Mouse (Mus musculus) liver, embryonic 14.5 days (tissue): Measurements from ENCODE around the gene Lmx1b. TPM values are rescaled to one million over a fixed set of nuclear protein-coding genes. Genes with fewer than 3 reads are reported as not detected.
A peak's percentile ranks its signal among the peaks of the same experiment; 100 is the strongest.

ENCODE experiments used
- ATAC-seq: fragments of 200-750 bp; cut with Nextera tagmentation; 2 replicates; pipeline ENCODE4 v1.8.0; 2017; ENCODE audit warnings: moderate number of reproducible peaks, mild to moderate bottlenecking, moderate library complexity; ENCODE audit not compliant: insufficient read depth
- DNase-seq, 3 experiments: peaks; one replicate each; pipeline ENCODE4 v3.0.0-alpha.2; 2012 to 2013; ENCODE audit warnings: low read depth in 3 of 3, low spot score in 3 of 3
- H3K27ac ChIP-seq: fragments of 300-500 bp; sonication (generic); 2 replicates; pipeline ENCODE4 v1.5.1; 2014; ENCODE audit warnings: moderate library complexity, mild to moderate bottlenecking, control low read depth, inconsistent platforms
- H3K27me3 ChIP-seq: fragments of 300-500 bp; sonication (generic); 2 replicates; pipeline ENCODE4 v1.6.1; 2014; ENCODE audit warnings: mild to moderate bottlenecking, low read length, moderate library complexity; ENCODE audit not compliant: control insufficient read depth, insufficient read depth
- H3K36me3 ChIP-seq: fragments of 300-500 bp; sonication (generic); replicated peaks from 2 replicates; pipeline ENCODE4 v1.6.1; 2014; ENCODE audit warnings: low read depth; ENCODE audit not compliant: control insufficient read depth, insufficient read depth
- H3K4me1 ChIP-seq, 2 experiments: fragments of 200-500 bp in 1 of 2; fragments of 300-500 bp in 1 of 2; sonication (generic) in 1 of 2; replicated peaks; 2 replicates each; pipeline ENCODE4 v1.6.1; 2012 to 2014; ENCODE audit warnings: antibody characterized with exemption in 1 of 2, inconsistent platforms in 1 of 2, low read length in 1 of 2; ENCODE audit not compliant: control insufficient read depth in 2 of 2, insufficient read depth in 2 of 2
- H3K4me2 ChIP-seq: fragments of 300-500 bp; sonication (generic); 2 replicates; pipeline ENCODE4 v1.6.1; 2014; ENCODE audit warnings: low read depth, mild to moderate bottlenecking, control low read depth, moderate library complexity
- H3K4me3 ChIP-seq, 2 experiments: fragments of 200-500 bp in 1 of 2; fragments of 300-500 bp in 1 of 2; sonication (generic) in 1 of 2; 2 replicates each; pipeline ENCODE4 v1.5.1; 2012 to 2014; ENCODE audit warnings: low read depth in 2 of 2, low read length in 2 of 2, mild to moderate bottlenecking in 2 of 2, control low read depth in 1 of 2, inconsistent platforms in 1 of 2, moderate library complexity in 1 of 2; ENCODE audit not compliant: insufficient read depth in 1 of 2
- H3K9ac ChIP-seq: fragments of 300-500 bp; sonication (generic); replicated peaks from 2 replicates; pipeline ENCODE4 v1.6.1; 2014; ENCODE audit warnings: mild to moderate bottlenecking, control low read depth, moderate library complexity
- H3K9me3 ChIP-seq: fragments of 300-500 bp; sonication (generic); 2 replicates; pipeline ENCODE4 v1.6.1; 2016; ENCODE audit warnings: low read length, mixed read lengths; ENCODE audit not compliant: control insufficient read depth
- CTCF ChIP-seq: IDR thresholded peaks from 2 replicates; pipeline ENCODE4 v1.5.1; 2016; ENCODE audit warnings: antibody characterized with exemption, low read depth, control low read depth
- EP300 ChIP-seq: IDR thresholded peaks from 2 replicates; pipeline ENCODE4 v1.6.1; 2016; ENCODE audit warnings: antibody characterized with exemption, low read depth
- WGBS: fragments of 180-500 bp; shearing (Covaris S2); extraction: QIAGEN DNeasy Blood & Tissue Kit; methylation state at CpG from one replicate; pipeline ENCODE4 v1.1.7; 2014; ENCODE audit not compliant: insufficient replicate concordance; 5-methylcytosine and 5-hydroxymethylcytosine counted together
- polyA plus RNA-seq, 2 experiments: library from polyadenylated mRNA; depleted of rRNA in 1 of 2; stranded (reverse) in 1 of 2; unstranded in 1 of 2; fragments of >200 nt; fragmentation: Nextera tagmentation in 1 of 2; extraction: Ambion mirVana in 1 of 2; gene quantifications; 2 replicates each; pipeline versions ENCODE4 v1.2.1 to v1.2.3; 2012 to 2014

Lmx1b gene
- polyA plus RNA-seq, 2 experiments = 0.06 TPM; not detected in 1

DNA sequence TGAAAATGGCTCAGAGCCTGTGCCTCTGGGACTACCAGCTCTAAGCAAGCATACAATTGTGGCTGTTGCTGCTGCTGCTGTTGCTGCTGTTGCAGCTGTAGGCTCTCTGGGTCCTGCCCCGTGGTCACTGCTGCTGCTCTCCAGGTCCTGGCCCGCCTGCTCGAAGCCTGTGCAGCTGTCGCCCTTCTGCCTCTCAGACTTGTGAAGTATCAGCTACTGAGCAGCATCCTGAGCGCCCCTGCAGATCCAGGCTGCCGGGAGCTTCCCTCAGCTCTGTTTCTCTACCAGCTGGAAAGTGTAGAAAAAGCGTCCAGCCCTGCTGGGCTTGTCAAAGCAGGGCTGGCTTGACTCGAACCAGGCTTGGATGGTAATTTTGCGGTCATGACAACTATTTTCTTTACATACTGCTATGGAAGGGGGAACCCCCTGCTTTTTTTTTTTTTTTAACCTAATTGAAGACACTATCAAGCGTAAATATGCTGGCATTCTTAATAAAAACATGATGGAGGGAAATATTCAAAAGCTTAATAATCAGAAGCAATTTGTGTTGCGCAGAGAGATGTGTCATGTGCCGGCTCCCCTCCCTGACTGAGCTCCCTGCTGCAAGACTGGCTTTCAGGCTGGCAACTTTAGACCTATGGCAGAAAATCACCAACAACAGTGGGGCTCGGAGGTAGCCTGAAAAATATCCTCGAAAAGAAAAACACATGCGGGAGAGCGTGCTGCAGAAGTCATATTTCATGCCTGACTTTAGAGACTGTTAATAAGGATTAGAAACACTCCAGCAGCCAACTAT, 13.9 kb downstream of the Lmx1b start:
- no peak for ATAC-seq
- Histone ChIP-seq H3K9ac (no peak overlapping the region), H3K4me3 (no peak overlapping the region), H3K36me3 (no peaks in the 10 kb centered on the region), H3K27ac (no peak overlapping the region), H3K4me1 (no peaks in the 10 kb centered on the region), H3K9me3 (no peaks in the 10 kb centered on the region), H3K4me2 (no peak overlapping the region), H3K27me3 (peaks cover 46% of the 10 kb centered on the region)
- WGBS = 28% methylated on average over 16 of the region's 16 CpGs
- no peak for DNase-seq
- TF ChIP-seq EP300 = no peak
- no peak for TF ChIP-seq CTCF

DNA sequence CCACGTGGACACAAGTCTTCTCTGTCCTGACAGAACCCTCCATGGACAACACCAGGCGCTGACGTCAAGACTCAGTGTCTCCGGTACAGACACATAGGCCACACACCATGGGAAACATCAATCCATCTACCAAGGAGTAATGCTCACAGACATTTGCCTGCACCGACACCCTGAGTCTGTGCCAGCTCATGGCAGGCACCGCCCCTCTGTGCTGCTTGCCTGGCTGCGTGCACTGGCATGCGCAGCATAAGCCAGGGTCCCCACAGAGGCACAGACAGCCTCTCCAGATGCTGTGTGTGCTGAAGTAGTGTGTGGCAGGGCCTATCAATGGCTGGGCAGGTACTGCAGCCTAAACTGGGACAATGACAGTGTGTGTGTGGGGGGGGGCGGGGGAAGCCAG, 22.6 kb downstream of the Lmx1b start:
- TF ChIP-seq CTCF = no peak
- TF ChIP-seq EP300 = no peak
- Histone ChIP-seq H3K4me3 (no peak overlapping the region), H3K27me3 (peaks cover 31% of the 10 kb centered on the region), H3K9me3 (no peaks in the 10 kb centered on the region), H3K4me1 (no peaks in the 10 kb centered on the region), H3K9ac (no peak overlapping the region), H3K4me2 (no peak overlapping the region), H3K27ac (no peak overlapping the region), H3K36me3 (no peaks in the 10 kb centered on the region)
- ATAC-seq = no peak
- DNase-seq = no peak
- 63% methylated on average over 9 of the region's 9 CpGs for WGBS

DNA sequence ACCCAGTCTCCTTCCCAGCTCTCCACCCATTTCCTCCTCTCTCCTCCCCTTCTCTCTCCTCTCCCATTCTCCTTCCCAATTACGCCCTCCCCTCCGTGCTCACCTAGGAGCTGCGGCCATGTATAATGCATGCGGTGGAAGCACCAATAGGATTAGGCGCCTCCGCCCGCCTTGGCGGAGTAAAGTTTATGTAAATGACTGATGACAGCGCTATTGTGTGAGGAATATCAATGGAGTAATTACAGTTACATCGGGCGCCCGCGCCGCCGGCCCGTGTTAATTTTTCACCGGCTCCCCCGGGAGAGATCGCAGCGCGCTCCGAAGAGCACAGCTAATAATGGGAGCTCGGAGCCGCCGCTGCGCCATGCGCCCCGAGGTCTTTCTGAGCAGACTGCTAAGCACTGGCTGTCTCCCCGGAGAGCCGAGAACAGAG, 23.9 kb downstream of the Lmx1b start:
- 1% methylated on average over 30 of the region's 30 CpGs for WGBS
- Histone ChIP-seq H3K36me3 (no peaks in the 10 kb centered on the region), H3K4me1 (no peaks in the 10 kb centered on the region), H3K27me3 (peaks cover 31% of the 10 kb centered on the region), H3K9me3 (no peaks in the 10 kb centered on the region), H3K9ac (no peak overlapping the region), H3K27ac (no peak overlapping the region), H3K4me2 (peak overlapping the region; percentile 11), H3K4me3 (no peak overlapping the region)
- ATAC-seq (no peak), DNase-seq (no peak)
- TF ChIP-seq CTCF (no peak), EP300 (no peak)

DNA sequence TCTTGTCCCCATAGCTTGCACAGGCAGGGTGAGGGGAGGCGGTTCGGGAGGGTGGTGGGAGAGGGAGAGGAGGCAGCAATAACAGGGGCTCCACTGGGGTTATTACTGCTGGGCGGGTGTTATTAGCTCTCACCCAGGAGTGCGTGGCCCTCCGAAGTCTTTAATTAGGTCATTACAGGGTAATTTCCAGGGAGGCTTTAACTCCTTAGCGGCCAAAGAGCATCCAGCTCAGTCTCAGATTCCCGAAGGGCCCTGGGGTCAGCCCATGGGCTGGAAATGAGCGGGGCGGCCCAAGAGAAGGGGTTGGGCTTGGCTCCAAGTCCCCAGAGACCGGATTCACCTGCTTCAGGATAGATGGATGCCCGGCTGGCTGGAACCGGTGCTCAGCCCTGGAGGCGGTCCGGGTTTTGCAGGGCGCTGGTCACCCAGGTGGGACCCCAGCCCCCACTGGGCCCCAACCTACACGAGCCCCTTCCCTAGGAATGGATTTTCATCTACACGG, 24.4 kb downstream of the Lmx1b start:
- no peak overlapping the region for H3K27ac ChIP-seq
- peak overlapping the region; percentile 11; the same call in 1 of the 2 replicates for H3K4me2 ChIP-seq
- DNase-seq = no peak
- H3K27me3 ChIP-seq = peaks cover 31% of the 10 kb centered on the region
- ATAC-seq = no peak
- H3K9me3 ChIP-seq = no peaks in the 10 kb centered on the region
- WGBS = 7% methylated on average over 17 of the region's 17 CpGs
- no peak overlapping the region for H3K4me3 ChIP-seq
- TF ChIP-seq CTCF (no peak), EP300 (no peak)
- no peak overlapping the region for H3K9ac ChIP-seq
- no peaks in the 10 kb centered on the region for H3K36me3 ChIP-seq
- H3K4me1 ChIP-seq = no peaks in the 10 kb centered on the region

DNA sequence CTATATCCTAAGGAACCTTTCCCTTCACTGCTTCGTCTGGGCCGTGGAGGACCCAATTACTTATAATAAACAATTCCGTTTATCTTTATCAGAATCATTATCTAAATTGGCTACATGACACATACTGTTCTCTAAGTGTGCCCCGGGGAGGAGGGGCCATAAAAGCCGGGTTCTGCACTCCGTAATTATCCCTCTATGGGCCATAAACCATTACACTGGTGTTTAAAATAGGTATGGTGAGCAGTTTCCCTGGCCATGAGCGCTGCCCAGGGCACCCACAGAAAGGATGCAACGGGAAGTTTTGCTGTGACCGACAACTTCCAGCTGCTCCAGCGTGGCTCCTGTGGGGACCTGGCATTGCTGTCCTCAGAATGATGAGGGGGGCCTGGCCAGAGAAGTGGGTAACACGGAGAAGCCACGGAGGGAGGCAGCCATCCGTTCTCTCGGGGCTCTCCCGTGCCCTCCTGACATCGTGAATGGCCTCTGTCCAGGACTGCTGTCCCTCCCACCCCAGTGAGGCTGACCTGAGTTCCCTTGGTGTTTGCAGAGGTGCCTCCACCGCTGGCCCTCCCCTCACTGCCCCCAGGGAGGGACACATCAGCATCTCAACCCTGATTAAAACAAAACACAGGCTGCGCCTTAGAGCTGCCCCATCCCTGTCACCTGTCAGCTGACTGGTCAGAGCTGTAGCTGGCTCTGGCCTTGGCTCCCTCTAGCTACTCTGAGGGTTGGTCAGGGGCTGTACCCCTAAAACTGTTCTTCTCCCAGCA, 34.6 kb downstream of the Lmx1b start:
- WGBS = 12% methylated on average over 18 of the region's 18 CpGs
- Histone ChIP-seq H3K36me3 (no peaks in the 10 kb centered on the region), H3K4me1 (no peaks in the 10 kb centered on the region), H3K27me3 (peaks cover 4% of the 10 kb centered on the region), H3K27ac (no peak overlapping the region), H3K9me3 (no peaks in the 10 kb centered on the region), H3K9ac (no peak overlapping the region), H3K4me3 (no peak overlapping the region), H3K4me2 (no peak overlapping the region)
- ATAC-seq (no peak), DNase-seq (no peak)
- TF ChIP-seq CTCF (no peak), EP300 (no peak)
